ENCODE assay signal across 8 mouse cellular contexts in genomic region chr17:27057517-27058055, GRCm38 (mm10). TPM values are rescaled to one million over a fixed set of nuclear protein-coding genes. Genes with fewer than 3 reads are reported as not detected.
DNase-seq lines count a peak whose midpoint lies in the region; ATAC-seq lines count a peak whose summit lies in the region.

No protein-coding gene starts in this region.

- H3K4me1 ChIP-seq in heart, embryonic 10.5 days, result peaks cover 48% of the 10 kb centered on the region
- 0 out of 2 replicates have a peak, but pooled peaks cover 2% of the 10 kb centered on the region for H3K4me1 ChIP-seq in forebrain, embryonic 14.5 days (ENCODE audit: control insufficient read depth, insufficient read depth, low read length)
- H3K4me1 ChIP-seq in liver, embryonic 16.5 days (ENCODE audit: control insufficient read depth, low read depth, low read length), result peaks cover 3% of the 10 kb centered on the region

- H3K4me2 ChIP-seq in forebrain, embryonic 14.5 days (ENCODE audit: low read length), result peak overlapping the region; percentile 66
- H3K4me2 ChIP-seq in liver, embryonic 16.5 days (ENCODE audit: low read depth, low read length), result peak overlapping the region; percentile 86

- no peaks in the 10 kb centered on the region for H3K9me3 ChIP-seq in heart, embryonic 10.5 days
- H3K9me3 ChIP-seq in forebrain, embryonic 14.5 days (replicated peaks; ENCODE audit: control insufficient read depth, low read length), result no peaks in the 10 kb centered on the region
- 0 out of 2 replicates have a peak, but pooled peaks cover 2% of the 10 kb centered on the region for H3K9me3 ChIP-seq in liver, embryonic 16.5 days (replicated peaks; ENCODE audit: control insufficient read depth, low read length)

- H3K27ac ChIP-seq in heart, embryonic 10.5 days, result peak overlapping the region; percentile 90
- no peak overlapping the region for H3K27ac ChIP-seq in forebrain, embryonic 14.5 days (ENCODE audit: low read depth, low read length)
- no peak overlapping the region for H3K27ac ChIP-seq in liver, embryonic 16.5 days (ENCODE audit: low read length)

- 1% methylated on average over 24 of the region's 24 CpGs for WGBS in heart, embryonic 10.5 days
- WGBS in forebrain, embryonic 14.5 days, result under 1% methylated on average over 24 of the region's 24 CpGs
- 2% methylated on average over 24 of the region's 24 CpGs for WGBS in liver, embryonic 16.5 days (ENCODE audit: insufficient replicate concordance)

- H3K27me3 ChIP-seq in heart, embryonic 10.5 days (ENCODE audit: insufficient read depth, poor library complexity, severe bottlenecking), result peaks cover 41% of the 10 kb centered on the region
- peaks cover 39% of the 10 kb centered on the region for H3K27me3 ChIP-seq in forebrain, embryonic 14.5 days (replicated peaks; ENCODE audit: control insufficient read depth, insufficient read depth, low read length)
- peaks cover 17% of the 10 kb centered on the region for H3K27me3 ChIP-seq in liver, embryonic 16.5 days (ENCODE audit: control insufficient read depth, insufficient read depth, low read depth, low read length)

- no peak for DNase-seq in heart, embryonic 10.5 days (ENCODE audit: low spot score)
- no peak for DNase-seq in heart, postnatal 14 days
- no peak for DNase-seq in forebrain, embryonic 14.5 days (ENCODE audit: low spot score)
- DNase-seq in right cerebral cortex, adult 18-20 months, result no peak
- no peak for DNase-seq in gastrocnemius, postnatal 25 days
- no peak for DNase-seq in left cerebral cortex, adult 8-10 months (ENCODE audit: low spot score in 2 of 2)

- intact Hi-C loops in heart, postnatal 14 days (cut with DNase I), result no loop called here

- peak; percentile 7 for ATAC-seq in CD4-positive, CD25-positive, alpha-beta regulatory T cell, adult 4 months
- ATAC-seq in forebrain, embryonic 14.5 days, result no peak
- ATAC-seq in liver, embryonic 16.5 days (ENCODE audit: low read depth), result peak; percentile 49

- H3K36me3 ChIP-seq in heart, embryonic 10.5 days, result no peaks in the 10 kb centered on the region
- H3K36me3 ChIP-seq in forebrain, embryonic 14.5 days (ENCODE audit: control insufficient read depth, insufficient read depth, low read length), result no peaks in the 10 kb centered on the region
- H3K36me3 ChIP-seq in liver, embryonic 16.5 days (ENCODE audit: control insufficient read depth, insufficient read depth), result no peaks in the 10 kb centered on the region

- H3K4me3 ChIP-seq in heart, embryonic 10.5 days, result peak overlapping the region; percentile 78
- peak overlapping the region; percentile 34 for H3K4me3 ChIP-seq in forebrain, embryonic 14.5 days (ENCODE audit: low read depth, low read length)
- peak overlapping the region; percentile 62 for H3K4me3 ChIP-seq in liver, embryonic 16.5 days (ENCODE audit: low read depth, low read length)

- peak overlapping the region; percentile 29; the same call in 1 of the 2 replicates for H3K9ac ChIP-seq in forebrain, embryonic 14.5 days (ENCODE audit: low read length)
- H3K9ac ChIP-seq in liver, embryonic 16.5 days (ENCODE audit: low read depth, low read length), result peak overlapping the region; percentile 54

RNA-seq across cellular contexts. Expression of gene Itpr3, which starts 0.5 kb away (rescaled TPM):
- 2.9 TPM in 2 replicates for polyA plus RNA-seq in heart, embryonic 10.5 days (2016; fragmentation: Nextera tagmentation; extraction: Ambion mirVana)
- 1 to 10 TPM; 7.2 to 7.7 TPM for total RNA-seq in heart, postnatal 14 days (2021)
- polyA plus RNA-seq in CD4-positive, CD25-positive, alpha-beta regulatory T cell, adult 4 months (2017; shearing (Covaris generic)), result 1 to 10 TPM; 8.2 to 8.6 TPM
- polyA plus RNA-seq in forebrain, embryonic 14.5 days (2014; fragmentation: Nextera tagmentation; extraction: Ambion mirVana), result 0.61 and 0.79 TPM in 2 replicates
- polyA plus RNA-seq in liver, embryonic 16.5 days (2015; fragmentation: Nextera tagmentation; extraction: Ambion mirVana), result 0.90 and 1.1 TPM in 2 replicates
- total RNA-seq in gastrocnemius, postnatal 25 days (2021), result 1 to 10 TPM; 1.6 to 2.4 TPM
- total RNA-seq in left cerebral cortex, adult 8-10 months (2022), result 1 to 10 TPM; 3.7 to 5.3 (median 3.8) TPM

RNA-seq across cellular contexts. Expression of gene Bak1, which starts 28.8 kb away (rescaled TPM):
- polyA plus RNA-seq in heart, embryonic 10.5 days (2016; fragmentation: Nextera tagmentation; extraction: Ambion mirVana), result 4.0 and 6.8 TPM in 2 replicates
- total RNA-seq in heart, postnatal 14 days (2021), result 10 to 100 TPM; 30.6 to 36.0 TPM
- polyA plus RNA-seq in CD4-positive, CD25-positive, alpha-beta regulatory T cell, adult 4 months (2017; shearing (Covaris generic)), result 1 to 10 TPM; 3.2 to 4.8 TPM
- 4.8 and 7.6 TPM in 2 replicates for polyA plus RNA-seq in forebrain, embryonic 14.5 days (2014; fragmentation: Nextera tagmentation; extraction: Ambion mirVana)
- polyA plus RNA-seq in liver, embryonic 16.5 days (2015; fragmentation: Nextera tagmentation; extraction: Ambion mirVana), result 2.3 and 2.6 TPM in 2 replicates
- total RNA-seq in gastrocnemius, postnatal 25 days (2021), result 10 to 100 TPM; 16.9 to 21.0 TPM
- 10 to 100 TPM; 12.8 to 17.7 (median 14.5) TPM for total RNA-seq in left cerebral cortex, adult 8-10 months (2022)
